In the genomic region with DNA sequence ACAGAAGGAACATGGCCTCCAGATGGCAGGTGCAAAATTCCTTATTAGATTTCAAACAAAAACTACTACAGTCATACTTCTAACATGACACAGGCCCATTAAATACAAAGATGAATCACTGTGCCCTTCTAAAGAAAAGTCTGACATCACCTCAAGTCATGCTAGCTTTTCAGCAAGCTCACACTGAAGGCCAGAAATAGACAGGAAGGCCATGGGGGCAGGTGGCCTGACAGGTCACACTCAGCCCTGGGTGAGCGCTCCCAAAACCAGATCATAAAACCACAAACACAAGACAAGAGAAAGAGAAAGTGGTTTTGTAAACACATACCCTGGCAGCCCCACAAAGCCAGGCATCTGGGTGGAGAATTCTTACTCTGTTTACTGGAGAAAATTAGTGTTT, we compare ENCODE assay signal across 12 mouse cellular contexts. TPM values are rescaled to one million over a fixed set of nuclear protein-coding genes. Genes with fewer than 3 reads are reported as not detected.
A peak's percentile ranks its signal among the peaks of the same experiment; 100 is the strongest.
DNase-seq lines count a peak whose midpoint lies in the region; ATAC-seq and TF ChIP-seq lines count a peak whose summit lies in the region.
"Had no signal": no experiment of that assay in that cellular context is flagged by ENCODE, and none has a peak within 500 bp of the region (broad histone marks: within the 10 kb centered on the region; RNA-seq: fewer than 3 reads in every experiment).

No protein-coding gene starts in this region.

- no peaks in the 10 kb centered on the region for H3K27me3 ChIP-seq in heart, adult 2 months (ENCODE audit: control insufficient read depth, insufficient read depth, low read length)
- H3K27me3 ChIP-seq in lung, postnatal 0 days (replicated peaks; ENCODE audit: insufficient read depth, low read length), result no peaks in the 10 kb centered on the region
- H3K27me3 ChIP-seq: forebrain, embryonic 15.5 days; midbrain, embryonic 12.5 days had no signal

- peaks cover 21% of the 10 kb centered on the region for H3K36me3 ChIP-seq in heart, adult 2 months (ENCODE audit: control insufficient read depth, insufficient read depth, low read length)
- H3K36me3 ChIP-seq in lung, postnatal 0 days (ENCODE audit: insufficient read depth, low read length), result 0 out of 2 replicates have a peak, but pooled peaks cover 5% of the 10 kb centered on the region
- H3K36me3 ChIP-seq: midbrain, embryonic 12.5 days had no signal

- H3K9me3 ChIP-seq in lung, postnatal 0 days (ENCODE audit: low read length), result no peaks in the 10 kb centered on the region
- H3K9me3 ChIP-seq: forebrain, embryonic 15.5 days; midbrain, embryonic 12.5 days had no signal

- TF ChIP-seq EP300 in heart, adult 2 months (IDR thresholded peaks at IDR 0.05; ENCODE audit: insufficient read depth, low read depth, low read length), result no peak
- no peak for TF ChIP-seq EP300 in lung, postnatal 0 days (IDR thresholded peaks at IDR 0.05)

- WGBS in heart, adult 2 months, result 50% methylated on average over 1 of the region's 1 CpGs
- WGBS in lung, postnatal 0 days, result 71% methylated on average over 1 of the region's 1 CpGs

- TF ChIP-seq CTCF in heart, adult 2 months (IDR thresholded peaks at IDR 0.05), result no peak
- TF ChIP-seq CTCF in lung, postnatal 0 days (IDR thresholded peaks at IDR 0.05), result no peak

- TF ChIP-seq POLR2A in heart, adult 2 months (IDR thresholded peaks at IDR 0.05; ENCODE audit: insufficient read depth, low read depth, low read length), result no peak

- H3K79me2 ChIP-seq in heart, adult 2 months (replicated peaks; ENCODE audit: control insufficient read depth, insufficient read depth, low read length), result no peaks in the 10 kb centered on the region; the same call in none of the 2 replicates

- no peak for ATAC-seq in lung, postnatal 0 days
- ATAC-seq in frontal cortex, adult (ENCODE audit: low TSS enrichment), result no peak
- ATAC-seq: forebrain, embryonic 15.5 days; inflammation-experienced regulatory T-cells, adult 6 months had no signal

- no peak overlapping the region for H3K4me2 ChIP-seq in lung, postnatal 0 days (replicated peaks; ENCODE audit: low read depth, low read length)
- H3K4me2 ChIP-seq: forebrain, embryonic 15.5 days; midbrain, embryonic 12.5 days had no signal

- no peak overlapping the region for H3K4me3 ChIP-seq in heart, adult 2 months
- no peak overlapping the region for H3K4me3 ChIP-seq in lung, postnatal 0 days (ENCODE audit: low read depth, low read length)
- H3K4me3 ChIP-seq: forebrain, embryonic 15.5 days; midbrain, embryonic 12.5 days had no signal

- peak overlapping the region; percentile 66 for H3K27ac ChIP-seq in heart, adult 2 months
- H3K27ac ChIP-seq in lung, postnatal 0 days (ENCODE audit: low read length), result no peak overlapping the region
- H3K27ac ChIP-seq: forebrain, embryonic 15.5 days; midbrain, embryonic 12.5 days had no signal

- H3K4me1 ChIP-seq in heart, adult 2 months (ENCODE audit: control insufficient read depth, insufficient read depth, low read length), result peaks cover 7% of the 10 kb centered on the region
- 0 out of 2 replicates have a peak, but pooled peaks cover 3% of the 10 kb centered on the region for H3K4me1 ChIP-seq in lung, postnatal 0 days (ENCODE audit: insufficient read depth, low read depth, low read length)
- H3K4me1 ChIP-seq: forebrain, embryonic 15.5 days; midbrain, embryonic 12.5 days had no signal

- intact Hi-C loops in heart, adult 2 months (cut with DNase I), result no loop called here
- intact Hi-C loops in heart, postnatal 25 days (cut with DNase I), result no loop called here
- intact Hi-C loops in heart, postnatal 10 days (cut with DNase I), result no loop called here

- no peak for DNase-seq in heart, adult 2 months
- DNase-seq in heart, postnatal 25 days (ENCODE audit: low spot score), result no peak
- peak; percentile 71 for DNase-seq in 3134 (ENCODE audit: extremely low read depth, insufficient read length, low spot score)
- peak; percentile 93 for DNase-seq in Muller cell, postnatal 12 days (ENCODE audit: inconsistent ontology term)
- DNase-seq in heart, postnatal 10 days, result peak; percentile 40 to 48
- no peak for DNase-seq in cerebellum, adult 9-11 months
- no peak for DNase-seq in lung, postnatal 0 days (ENCODE audit: low spot score)
- DNase-seq: embryo, embryonic 11 days had no signal

- H3K9ac ChIP-seq in heart, adult 2 months (ENCODE audit: low read depth, low read length), result no peak overlapping the region
- H3K9ac ChIP-seq in lung, postnatal 0 days (replicated peaks; ENCODE audit: low read depth), result no peak overlapping the region
- H3K9ac ChIP-seq: forebrain, embryonic 15.5 days; midbrain, embryonic 12.5 days had no signal

RNA-seq across cellular contexts. Expression of a gene that starts 32.3 kb away (rescaled TPM):
- total RNA-seq in heart, adult 2 months (2021), result 100 to 1,000 TPM; 112 to 145 TPM
- polyA plus RNA-seq in heart, adult 2 months (2012; rRNA removed), result 24.6 and 42.3 TPM in 2 replicates
- total RNA-seq in heart, postnatal 25 days (2021), result 100 to 1,000 TPM; 118 to 122 TPM
- 100 to 1,000 TPM; 129 to 144 TPM for total RNA-seq in heart, postnatal 10 days (2021)
- polyA plus RNA-seq in lung, postnatal 0 days (2015; fragmentation: Nextera tagmentation; extraction: Ambion mirVana), result 27.1 and 31.1 TPM in 2 replicates

Comparison
In these comparisons a context has a peak if more than half of its experiments do, and no peak if none do; other contexts are left out.
1. DNase-seq: peak in 3134 (single experiment), Muller cell, postnatal 12 days (single experiment) and heart, postnatal 10 days (2 of 2); none in heart, adult 2 months (0 of 2), heart, postnatal 25 days (single experiment), cerebellum, adult 9-11 months (single experiment) and lung, postnatal 0 days (single experiment).